Mouse (Mus musculus) cortical plate, adult 2 months (tissue): ENCODE data around the gene Nod1.

Experiments
- CTCF ChIP-seq: fragments of 200-500 bp; IDR thresholded peaks from 2 replicates; pipeline ENCODE4 v1.5.1; 2011; ENCODE audit warnings: mild to moderate bottlenecking, control low read depth, low read length; ENCODE audit not compliant: insufficient read depth; ENCODE audit errors: extremely low read depth
- POLR2A ChIP-seq: fragments of 200-500 bp; IDR thresholded peaks from 2 replicates; pipeline ENCODE4 v1.6.1; 2011; ENCODE audit warnings: mild to moderate bottlenecking, low read length, control low read depth; ENCODE audit not compliant: insufficient read depth; ENCODE audit errors: extremely low read depth

DNA sequence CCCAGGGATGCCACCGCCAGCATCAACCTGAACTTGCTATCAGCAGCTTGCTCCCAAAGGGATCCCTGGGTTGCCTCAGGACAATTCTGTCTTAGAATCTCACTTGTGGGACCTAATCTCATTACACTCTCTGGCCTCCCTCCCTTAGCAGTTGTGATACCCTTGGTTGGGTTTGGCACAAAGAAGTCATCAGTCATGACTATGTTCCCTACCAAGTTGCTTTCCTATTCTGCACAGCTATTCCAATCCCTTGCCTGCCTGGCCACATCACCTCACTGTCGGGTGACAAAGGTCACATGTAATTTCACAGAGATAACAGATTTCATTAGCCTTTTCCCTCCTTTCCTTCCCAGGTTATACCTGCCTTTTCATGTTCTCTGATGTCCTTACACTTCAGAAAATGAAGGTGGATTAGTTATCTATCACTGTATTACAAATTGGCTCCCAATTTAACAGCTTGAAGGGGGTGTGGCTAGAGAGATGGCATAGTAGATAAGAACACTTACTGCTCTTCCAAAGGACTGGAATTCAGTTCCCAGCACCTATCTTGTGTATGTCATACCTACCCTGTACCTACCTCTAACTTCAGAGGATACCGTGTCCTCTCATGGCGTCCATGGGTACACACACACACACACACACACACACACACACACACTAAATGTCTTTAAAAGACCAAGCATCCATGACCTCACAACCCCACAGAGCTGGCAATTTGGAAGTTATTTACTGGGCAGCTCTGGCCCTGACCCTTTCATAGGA lies 38.1 kb upstream of the Nod1 start:
- TF ChIP-seq POLR2A (no peak), CTCF (no peak)
